Mouse (Mus musculus) liver, postnatal 0 days (tissue): ENCODE data around the gene Zfp764.

Experiments used
- CTCF ChIP-seq: sonication (generic); IDR thresholded peaks from 2 replicates; pipeline ENCODE4 v1.5.1; 2016; ENCODE audit warnings: antibody characterized with exemption, low read depth
- EP300 ChIP-seq: IDR thresholded peaks from 2 replicates; pipeline ENCODE4 v1.6.1; 2016; ENCODE audit warnings: antibody characterized with exemption, low read depth, mild to moderate bottlenecking

GRCm38 (mm10) chr7:127393944-127394333, 12.7 kb downstream of the Zfp764 start:
- TF ChIP-seq CTCF = no peak
- no peak for TF ChIP-seq EP300
